Mouse (Mus musculus): ENCODE data around the gene Gfod1.

Gfod1 gene

DNA sequence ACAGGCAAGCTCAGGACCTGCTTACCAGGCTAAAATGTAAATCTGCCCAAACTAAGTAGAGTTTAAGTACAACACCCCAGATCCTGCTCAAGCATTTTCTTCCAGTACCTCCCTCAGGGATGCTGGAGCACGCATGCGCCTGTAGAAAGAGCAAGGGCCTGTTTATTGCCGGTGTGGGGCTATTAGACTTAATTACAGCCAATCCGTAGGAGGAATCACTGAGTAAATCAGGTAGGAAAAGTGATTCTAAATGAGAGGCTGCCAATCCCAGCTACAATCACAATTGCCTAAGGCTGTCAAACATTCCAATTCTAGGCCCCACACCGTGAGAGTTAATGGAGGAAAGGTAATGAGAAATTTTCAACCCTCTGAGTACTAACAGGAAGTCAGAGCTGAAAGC, 145.7 kb downstream of the Gfod1 start:
- no peak for DNase-seq (ENCODE audit: low spot score in 2 of 2)

DNA sequence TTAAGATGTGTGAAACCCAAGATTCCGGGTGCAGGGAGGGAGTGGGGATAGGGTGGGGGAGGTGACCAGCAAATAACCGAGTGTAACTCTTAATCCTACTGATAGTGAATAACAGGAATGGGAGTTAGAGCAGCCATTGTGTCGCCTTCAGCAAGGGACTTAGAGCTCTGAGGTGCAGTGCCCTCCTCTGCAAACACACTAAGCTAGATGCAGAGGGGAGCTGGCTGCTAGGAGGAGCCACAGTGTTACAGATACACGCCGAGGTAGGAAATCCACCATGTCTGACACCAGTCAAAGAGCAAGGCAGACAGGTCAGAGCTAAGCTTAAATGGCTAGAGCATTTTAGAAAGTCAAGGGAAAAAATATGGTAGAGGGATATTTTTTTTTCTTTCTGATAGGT, 146.6 kb downstream of the Gfod1 start:
- DNase-seq (ENCODE audit: low spot score in 2 of 2) = no peak

DNA sequence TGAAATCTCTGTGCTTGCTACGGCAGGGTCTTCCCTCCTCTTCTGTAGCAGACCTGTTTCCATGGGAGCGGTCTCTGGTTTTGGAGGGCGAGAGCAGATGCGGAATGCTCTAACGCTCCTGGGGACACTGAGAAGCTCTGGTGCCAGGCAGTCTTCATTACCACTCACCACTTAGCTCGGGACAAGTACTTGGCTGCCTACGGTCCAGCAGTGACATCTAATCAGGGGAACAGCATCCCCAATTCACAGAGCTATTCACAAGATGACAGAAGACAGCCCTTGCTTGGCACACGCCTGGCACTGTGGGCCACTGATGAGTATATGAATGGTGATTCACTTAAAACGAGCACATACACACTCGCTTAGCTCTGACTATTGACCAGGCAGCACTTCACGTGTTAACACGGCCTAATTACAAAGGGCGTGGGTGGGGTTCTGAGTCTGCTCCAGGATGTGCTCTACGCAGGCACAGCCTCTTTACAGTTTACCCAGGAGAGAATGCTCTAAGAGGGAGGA, 151.9 kb downstream of the Gfod1 start:
- no peak for DNase-seq (ENCODE audit: low spot score in 2 of 2)

DNA sequence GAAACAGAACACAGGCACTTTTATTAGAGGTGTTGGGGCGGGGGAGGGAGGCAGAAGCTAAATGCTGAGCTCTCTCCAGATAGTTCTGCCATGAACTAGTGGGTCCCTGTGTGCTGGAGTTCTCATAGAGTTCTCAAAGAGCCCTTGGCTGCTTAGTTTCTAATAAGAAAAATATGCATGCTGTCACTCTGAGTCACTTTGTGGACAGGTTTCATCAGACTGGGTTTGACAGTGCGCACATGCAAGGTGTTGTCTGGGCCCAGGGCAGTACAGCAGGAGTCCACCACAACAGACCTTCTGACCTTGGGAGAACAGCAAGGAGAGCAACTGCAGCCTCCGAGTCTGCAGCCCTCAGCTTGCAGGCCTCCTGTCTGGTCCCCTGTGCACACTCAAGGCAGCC, 154.3 kb downstream of the Gfod1 start:
- no peak for DNase-seq (ENCODE audit: low spot score in 2 of 2)

DNA sequence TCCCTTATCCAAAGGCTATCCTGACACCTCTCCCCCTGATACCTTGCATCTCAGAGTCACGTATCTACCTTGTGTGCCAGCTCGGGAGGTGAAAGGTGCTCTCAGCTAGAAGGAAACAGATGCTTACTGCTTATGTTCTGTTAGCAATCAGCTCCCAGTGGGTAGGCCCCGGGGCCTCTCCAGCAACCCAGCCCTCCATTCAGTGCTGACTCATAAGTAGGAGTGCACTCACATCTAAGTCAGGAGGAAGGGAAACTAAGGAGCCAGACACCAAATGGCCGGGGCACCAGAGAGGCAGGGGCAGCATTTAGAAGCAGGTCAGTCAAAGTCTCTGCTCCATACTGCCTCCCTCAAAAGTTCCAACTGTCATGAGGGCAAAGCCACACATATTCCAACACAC, 155.3 kb downstream of the Gfod1 start:
- no peak for DNase-seq (ENCODE audit: low spot score in 2 of 2)

DNA sequence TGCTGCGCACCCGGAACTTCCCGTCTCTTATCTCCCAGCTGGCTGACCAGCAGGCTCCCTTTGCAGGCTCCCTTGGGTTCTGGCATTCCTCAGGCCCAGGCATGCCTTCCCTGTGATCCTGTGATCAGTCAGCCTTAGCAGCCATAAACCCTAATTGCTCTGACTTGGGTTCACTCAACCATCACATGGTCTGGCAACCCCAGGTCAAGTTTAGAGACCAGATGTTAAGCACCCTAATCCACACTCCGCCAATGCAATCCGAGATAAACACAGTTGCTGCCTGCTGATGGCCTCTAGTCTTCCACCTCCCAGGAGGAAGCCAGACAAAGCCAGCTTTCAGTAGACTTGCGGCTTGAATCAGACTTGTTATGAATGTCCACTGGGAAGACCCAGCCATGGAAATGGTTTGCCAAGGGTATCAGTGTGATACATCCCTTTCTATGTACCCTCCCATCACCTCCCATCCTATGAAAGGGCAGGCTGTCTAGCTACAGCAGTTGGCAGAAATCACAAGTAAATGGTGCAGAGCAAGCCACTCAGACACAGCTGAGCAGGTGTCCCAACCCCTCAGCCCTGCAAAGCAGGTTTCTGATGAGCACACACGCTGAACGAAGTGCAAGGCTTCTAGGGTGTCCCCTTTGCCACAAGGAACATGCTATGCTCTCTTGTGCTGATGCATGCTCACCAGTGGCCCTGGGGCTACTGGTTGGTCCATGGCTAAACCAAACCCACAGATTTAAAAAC, 157.3 kb downstream of the Gfod1 start:
- DNase-seq (ENCODE audit: low spot score in 2 of 2) = no peak
